Mouse (Mus musculus) ES-E14 (cell line): ENCODE data around the gene Erf. TPM values are rescaled to one million over a fixed set of nuclear protein-coding genes. Genes with fewer than 3 reads are reported as not detected.

Source experiments
- DNase-seq: peaks from one replicate; pipeline ENCODE4 v3.0.0-alpha.2; 2013; ENCODE audit warnings: low read depth, low spot score
- H3K27ac ChIP-seq: 2 replicates; pipeline ENCODE4 v1.5.1; 2012; ENCODE audit warnings: low read depth, mild to moderate bottlenecking, low read length, moderate library complexity, mixed read lengths; ENCODE audit not compliant: poor library complexity, insufficient read depth, severe bottlenecking
- H3K36me3 ChIP-seq: 2 replicates; pipeline ENCODE4 v1.6.1; 2012; ENCODE audit warnings: mild to moderate bottlenecking, low read length, moderate library complexity, mixed read lengths; ENCODE audit not compliant: control insufficient read depth, poor library complexity, insufficient read depth, severe bottlenecking
- H3K4me1 ChIP-seq, 2 experiments: fragments of 150-350 bp in 1 of 2; sonication (generic) in 1 of 2; 2 replicates each; pipeline ENCODE4 v1.6.1; 2012; ENCODE audit warnings: low read length in 2 of 2, mild to moderate bottlenecking in 1 of 2, mixed read lengths in 1 of 2; ENCODE audit not compliant: control insufficient read depth in 2 of 2, insufficient read depth in 2 of 2, poor library complexity in 1 of 2
- H3K4me3 ChIP-seq, 2 experiments: fragments of 150-350 bp in 1 of 2; sonication (generic) in 1 of 2; 2 replicates each; pipeline ENCODE4 v1.5.1; 2012; ENCODE audit warnings: low read length in 2 of 2, low read depth in 1 of 2, mild to moderate bottlenecking in 1 of 2, mixed read lengths in 1 of 2; ENCODE audit not compliant: insufficient read depth in 1 of 2, poor library complexity in 1 of 2, severe bottlenecking in 1 of 2
- H3K9ac ChIP-seq: 2 replicates; pipeline ENCODE4 v1.6.1; 2012; ENCODE audit warnings: low read depth, mild to moderate bottlenecking, low read length, mixed read lengths; ENCODE audit not compliant: poor library complexity, insufficient read depth, severe bottlenecking
- H3K9me3 ChIP-seq: fragments of 150-350 bp; sonication (generic); 2 replicates; pipeline ENCODE4 v1.6.1; 2012; ENCODE audit warnings: low read depth, mild to moderate bottlenecking, low read length; ENCODE audit not compliant: control insufficient read depth, insufficient read depth
- CHD2 ChIP-seq: IDR thresholded peaks from 2 replicates; pipeline ENCODE4 v1.6.1; 2014; ENCODE audit warnings: mild to moderate bottlenecking, low read depth, low read length, inconsistent platforms
- HCFC1 ChIP-seq: IDR thresholded peaks from 2 replicates; pipeline ENCODE4 v1.6.1; 2012; ENCODE audit warnings: low read length, inconsistent platforms, borderline replicate concordance; ENCODE audit not compliant: insufficient read depth
- MAFK ChIP-seq: IDR thresholded peaks from 2 replicates; pipeline ENCODE4 v1.6.1; 2014; ENCODE audit warnings: mild to moderate bottlenecking, low read depth, low read length, inconsistent platforms; ENCODE audit not compliant: insufficient read depth
- ZC3H11A ChIP-seq: IDR thresholded peaks from 2 replicates; pipeline ENCODE4 v1.6.1; 2012; ENCODE audit warnings: low read depth, mild to moderate bottlenecking, inconsistent platforms, low read length, borderline replicate concordance
- ZNF384 ChIP-seq: IDR thresholded peaks from 2 replicates; pipeline ENCODE4 v1.6.1; 2012; ENCODE audit warnings: low read depth, low read length, inconsistent platforms
- in situ Hi-C, 2 experiments: fragments of 600-800 bp; cut with MboI; formaldehyde crosslinking; loops; one replicate each; pipeline ENCODE4 v1.15.1; 2025; ENCODE audit warnings: low sequenced_read_pairs in 2 of 2, inconsistent platforms in 1 of 2; ENCODE audit not compliant: unreplicated experiment in 2 of 2
- total RNA-seq: library from RNA; depleted of rRNA; stranded (reverse); fragments of 300-350 nt; gene quantifications from 2 replicates; pipeline ENCODE4 v1.2.3, GENCODE M21; 2012

Gene Erf
- total RNA-seq, 1 experiment, result 87.1 TPM

DNA sequence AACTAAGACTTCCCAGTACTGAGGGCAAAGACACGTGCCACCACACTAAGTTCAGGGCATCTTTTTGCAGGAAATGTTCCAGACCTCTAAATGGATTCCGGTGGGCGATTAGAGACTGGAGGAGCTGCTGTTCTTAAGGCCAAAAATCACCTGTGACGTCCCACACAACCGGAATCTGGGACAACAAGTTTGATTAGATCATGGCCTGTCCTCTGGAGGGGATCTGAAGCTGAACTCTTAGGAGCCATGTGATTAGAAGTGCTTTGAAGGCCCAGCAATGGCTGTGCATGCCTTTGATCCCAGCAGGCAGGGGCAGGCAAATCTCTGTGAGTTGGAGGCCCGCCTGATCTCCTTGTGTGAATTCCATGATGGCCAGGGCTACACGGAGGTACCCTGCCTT, 9.9 kb downstream of the Erf start:
- in situ Hi-C loops, result no loop called here
- Histone ChIP-seq H3K4me1 (peaks cover 6 to 23% of the 10 kb centered on the region in 2 experiments), H3K4me3 (no peak overlapping the region), H3K36me3 (peaks cover 30% of the 10 kb centered on the region), H3K9me3 (no peaks in the 10 kb centered on the region), H3K9ac (no peak overlapping the region), H3K27ac (no peak overlapping the region; the same call in 1 of the 2 replicates)
- no peak for TF ChIP-seq ZC3H11A
- no peak for TF ChIP-seq HCFC1
- TF ChIP-seq CHD2, result no peak
- DNase-seq, result no peak

DNA sequence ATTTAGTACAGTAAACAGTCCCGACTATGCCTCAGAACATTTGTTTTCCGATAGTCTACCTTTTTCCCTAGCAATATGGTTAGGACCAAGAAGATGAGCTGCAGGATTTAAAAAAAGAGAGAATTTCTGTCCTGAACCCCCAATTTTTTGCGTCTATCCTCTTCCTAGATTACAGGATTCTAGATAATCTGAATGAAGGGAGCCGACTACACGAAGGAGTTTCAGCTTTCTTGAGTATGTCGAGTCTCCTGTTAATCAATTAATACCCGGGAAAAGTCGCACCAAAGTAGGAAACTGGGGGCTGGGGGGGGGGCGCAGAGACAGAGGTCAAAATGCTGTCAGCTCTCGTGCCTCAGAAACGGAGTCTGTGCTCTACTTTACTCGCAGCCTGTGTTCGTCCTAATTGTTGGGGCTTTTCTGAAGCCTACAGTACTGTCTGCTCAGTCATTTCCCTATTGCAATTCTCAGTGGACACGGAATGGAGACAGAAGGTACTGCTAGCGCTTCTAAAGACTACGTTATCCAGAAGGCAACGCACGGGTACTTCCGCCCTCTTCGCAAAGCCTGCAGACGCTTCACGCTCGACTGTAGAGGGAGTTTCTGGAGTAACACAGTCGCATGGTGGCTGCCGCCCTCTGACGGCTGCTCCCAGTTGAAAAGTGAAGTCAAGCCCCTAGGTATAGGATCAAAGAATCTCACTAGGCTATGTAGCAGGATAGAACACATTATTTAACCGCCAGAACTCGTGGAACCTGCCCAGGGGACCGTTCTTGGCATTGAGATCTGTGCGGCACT, 11.5 kb downstream of the Erf start:
- Histone ChIP-seq H3K4me1 (peaks cover 4 to 11% of the 10 kb centered on the region in 2 experiments; a peak in 3 of 4 replicates), H3K36me3 (peaks cover 22% of the 10 kb centered on the region), H3K27ac (no peak overlapping the region), H3K9me3 (no peaks in the 10 kb centered on the region), H3K4me3 (peak overlapping the region; percentile 31 to 83), H3K9ac (peak overlapping the region; percentile 22; the same call in 1 of the 2 replicates)
- TF ChIP-seq HCFC1, result peak; percentile 92
- TF ChIP-seq MAFK, result no peak
- TF ChIP-seq CHD2, result no peak
- DNase-seq, result no peak
- in situ Hi-C loops, result no loop called here

- H3K9me3 ChIP-seq, result no peaks in the 10 kb centered on the region
- H3K4me3 ChIP-seq, result peak overlapping the region; percentile 83 to 99
- H3K4me1 ChIP-seq, result peaks cover 4 to 7% of the 10 kb centered on the region in 2 experiments; a peak in 3 of 4 replicates
- H3K9ac ChIP-seq, result peak overlapping the region; percentile 45; the same call in 1 of the 2 replicates
- H3K27ac ChIP-seq, result no peak overlapping the region; the same call in 1 of the 2 replicates
- TF ChIP-seq CHD2 (0 out of 2 replicates have a peak, but pooled peaks have one; percentile 21), ZC3H11A (no peak), MAFK (no peak), ZNF384 (no peak), HCFC1 (peak; percentile 90)
- in situ Hi-C loops, result no loop called here
- peak; percentile 92 for DNase-seq
- peaks cover 26% of the 10 kb centered on the region for H3K36me3 ChIP-seq
Measured at GRCm38 (mm10) chr7:25238015-25238706, 12.4 kb downstream of the Erf start.

- H3K4me1 ChIP-seq, result peaks cover 2 to 4% of the 10 kb centered on the region in 2 experiments; a peak in 3 of 4 replicates
- DNase-seq, result peak; percentile 94
- H3K4me3 ChIP-seq, result peak within 1 kb of the TSS; percentile 83 to 99
- in situ Hi-C loops, result no loop called here
- peak within 1 kb of the TSS; percentile 99 for H3K9ac ChIP-seq
- H3K9me3 ChIP-seq, result no peaks in the 10 kb centered on the region
- H3K27ac ChIP-seq, result peak within 1 kb of the TSS; percentile 65
- H3K36me3 ChIP-seq, result peaks cover 25% of the 10 kb centered on the region
- TF ChIP-seq ZC3H11A, result no peak
- TF ChIP-seq CHD2, result no peak
- TF ChIP-seq ZNF384, result no peak
- no peak for TF ChIP-seq MAFK
- TF ChIP-seq HCFC1, result no peak
Measured at GRCm38 (mm10) chr7:25237249-25238014, 13.1 kb downstream of the Erf start, which contains the start of gene Gsk3a. Gene Gsk3a, minus strand, starts transcription at chr7:25237851.
